7 mouse cellular contexts compared by ENCODE assay signal in the genomic region with DNA sequence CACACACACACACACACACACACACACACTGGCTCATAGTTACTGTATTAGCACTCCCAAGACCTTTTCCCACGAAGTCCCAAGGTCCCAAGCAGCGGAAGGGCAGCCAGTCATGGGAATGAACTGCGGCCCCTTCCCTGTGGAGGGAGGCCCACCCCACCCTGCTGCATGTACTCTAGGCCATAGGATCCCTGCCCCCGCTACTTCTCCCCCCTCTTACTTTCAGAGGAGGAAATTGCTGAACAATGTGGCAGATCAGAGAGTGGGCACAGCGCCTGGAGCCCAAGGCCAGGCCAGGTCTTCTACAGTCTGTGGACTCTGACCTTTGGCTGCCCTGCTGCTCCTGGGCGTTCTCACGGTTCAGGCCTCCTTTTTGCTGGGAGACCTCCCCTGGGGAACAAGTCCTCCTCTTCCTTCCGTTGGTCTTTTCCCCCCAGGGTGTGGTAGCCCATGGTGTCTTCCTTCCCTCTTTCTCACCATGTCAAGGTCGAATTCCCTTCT. TPM values are rescaled to one million over a fixed set of nuclear protein-coding genes. Genes with fewer than 3 reads are reported as not detected.
DNase-seq lines count a peak whose midpoint lies in the region; ATAC-seq and TF ChIP-seq lines count a peak whose summit lies in the region.

No protein-coding gene starts in this region.

- no peaks in the 10 kb centered on the region for H3K27me3 ChIP-seq in kidney, adult 2 months (replicated peaks; ENCODE audit: control insufficient read depth, insufficient read depth, low read length)
- H3K27me3 ChIP-seq in hindbrain, postnatal 0 days (ENCODE audit: insufficient read depth, low read length), result no peaks in the 10 kb centered on the region

- H3K9ac ChIP-seq in hindbrain, postnatal 0 days (replicated peaks; ENCODE audit: low read length), result no peak overlapping the region

- no peak for TF ChIP-seq CTCF in kidney, adult 2 months (conservative IDR thresholded peaks at IDR 0.05; ENCODE audit: insufficient read depth, insufficient read length, low read depth, low read length)
- TF ChIP-seq CTCF in hindbrain, postnatal 0 days (IDR thresholded peaks at IDR 0.05; ENCODE audit: low read depth), result no peak

- 16% methylated on average over 9 of the region's 9 CpGs for WGBS in kidney, adult 2 months
- 50% methylated on average over 9 of the region's 9 CpGs for WGBS in hindbrain, postnatal 0 days

- no peaks in the 10 kb centered on the region for H3K9me3 ChIP-seq in hindbrain, postnatal 0 days (ENCODE audit: low read length)

- TF ChIP-seq POLR2A in kidney, adult 2 months (IDR thresholded peaks at IDR 0.05; ENCODE audit: low read depth, low read length), result no peak

- DNase-seq in adrenal gland, adult 2 months, result peak; percentile 90
- DNase-seq in gastrocnemius, postnatal 25 days, result peak; percentile 67
- peak; percentile 98 for DNase-seq in kidney, adult 2 months
- peak; percentile 74 for DNase-seq in lung, postnatal 14 days
- no peak for DNase-seq in thymus, postnatal 0 days (ENCODE audit: low spot score)
- no peak for DNase-seq in hindbrain, postnatal 0 days (ENCODE audit: low spot score)

- no peak overlapping the region for H3K4me2 ChIP-seq in hindbrain, postnatal 0 days (ENCODE audit: low read depth, low read length)

- peak overlapping the region; percentile 74 for H3K27ac ChIP-seq in kidney, adult 2 months (ENCODE audit: insufficient read depth, low read depth, low read length)
- no peak overlapping the region for H3K27ac ChIP-seq in hindbrain, postnatal 0 days

- no peak overlapping the region for H3K4me3 ChIP-seq in kidney, adult 2 months (ENCODE audit: insufficient read depth, low read depth, low read length)
- no peak overlapping the region for H3K4me3 ChIP-seq in hindbrain, postnatal 0 days (ENCODE audit: low read length)

- no peak for ATAC-seq in activated CD4-positive, CD25-positive, alpha-beta regulatory T cell, adult 4 months
- no peak for ATAC-seq in hindbrain, postnatal 0 days

- H3K36me3 ChIP-seq in kidney, adult 2 months (ENCODE audit: control insufficient read depth, insufficient read depth, low read length), result no peaks in the 10 kb centered on the region
- H3K36me3 ChIP-seq in hindbrain, postnatal 0 days (ENCODE audit: insufficient read depth, low read length), result no peaks in the 10 kb centered on the region

- H3K4me1 ChIP-seq in kidney, adult 2 months (ENCODE audit: control insufficient read depth, insufficient read depth, low read length), result peaks cover 18% of the 10 kb centered on the region; the same call in 1 of the 2 replicates
- H3K4me1 ChIP-seq in hindbrain, postnatal 0 days (ENCODE audit: insufficient read depth, low read length), result peaks cover 7% of the 10 kb centered on the region

RNA-seq across cellular contexts. Expression of a gene that starts 3.7 kb away (rescaled TPM):
- total RNA-seq in adrenal gland, adult 2 months (2021), result 100 to 1,000 TPM; 101 to 156 TPM
- 172 and 201 TPM in 2 replicates for polyA plus RNA-seq in adrenal gland, adult 2 months (2012; rRNA removed)
- total RNA-seq in gastrocnemius, postnatal 25 days (2021), result 100 to 1,000 TPM; 231 to 232 TPM
- polyA plus RNA-seq in kidney, adult 2 months (2012; rRNA removed), result 139 and 147 TPM in 2 replicates
- polyA plus RNA-seq in activated CD4-positive, CD25-positive, alpha-beta regulatory T cell, adult 4 months (2017; shearing (Covaris generic)), result 10 to 100 TPM; 32.3 to 36.5 TPM
- 113 and 118 TPM in 2 replicates for polyA plus RNA-seq in thymus, postnatal 0 days (2015; fragmentation: Nextera tagmentation; extraction: Ambion mirVana)
- 274 and 284 TPM in 2 replicates for total RNA-seq in hindbrain, postnatal 0 days (2014; rRNA removed)
- polyA plus RNA-seq in hindbrain, postnatal 0 days (2015; fragmentation: Nextera tagmentation; extraction: Ambion mirVana), result 365 and 387 TPM in 2 replicates

RNA-seq across cellular contexts. Expression of a gene that starts 42.0 kb away (rescaled TPM):
- 10 to 100 TPM; 63.1 to 85.0 TPM for total RNA-seq in adrenal gland, adult 2 months (2021)
- polyA plus RNA-seq in adrenal gland, adult 2 months (2012; rRNA removed), result 125 and 154 TPM in 2 replicates
- total RNA-seq in gastrocnemius, postnatal 25 days (2021), result 1 to 10 TPM; 1.4 to 2.8 TPM
- 257 and 303 TPM in 2 replicates for polyA plus RNA-seq in kidney, adult 2 months (2012; rRNA removed)
- 1 to 10 TPM in 1 of 2 experiments, under 1 TPM in 1; 0.65 to 1.1 TPM for polyA plus RNA-seq in activated CD4-positive, CD25-positive, alpha-beta regulatory T cell, adult 4 months (2017; shearing (Covaris generic))
- polyA plus RNA-seq in thymus, postnatal 0 days (2015; fragmentation: Nextera tagmentation; extraction: Ambion mirVana), result 1.8 and 2.0 TPM in 2 replicates
- 3.3 and 5.9 TPM in 2 replicates for total RNA-seq in hindbrain, postnatal 0 days (2014; rRNA removed)
- 3.8 and 5.1 TPM in 2 replicates for polyA plus RNA-seq in hindbrain, postnatal 0 days (2015; fragmentation: Nextera tagmentation; extraction: Ambion mirVana)

Comparison
In these comparisons a context has a peak if more than half of its experiments do, and no peak if none do; other contexts are left out.
1. DNase-seq: peak in adrenal gland, adult 2 months (single experiment), gastrocnemius, postnatal 25 days (single experiment), kidney, adult 2 months (single experiment) and lung, postnatal 14 days (single experiment); none in thymus, postnatal 0 days (single experiment) and hindbrain, postnatal 0 days (single experiment).
2. RNA of a gene that starts 42.0 kb away (polyA plus RNA-seq): 257 to 303 TPM in kidney, adult 2 months and 125 to 154 TPM in adrenal gland, adult 2 months; 3.8 to 5.1 TPM in hindbrain, postnatal 0 days, 1.8 to 2.0 TPM in thymus, postnatal 0 days and 0.65 to 1.1 TPM in activated CD4-positive, CD25-positive, alpha-beta regulatory T cell, adult 4 months; every median in the first group is over 10 times any median in the second.